Mouse (Mus musculus) myocyte (in vitro differentiated cells): Measurements from ENCODE around the gene Stat5a.

Source experiments
- CEBPB ChIP-seq: IDR thresholded peaks from 2 replicates; pipeline ENCODE4 v1.6.1; 2011; ENCODE audit warnings: mild to moderate bottlenecking, moderate library complexity; ENCODE audit not compliant: poor library complexity, insufficient read depth, severe bottlenecking
- E2F4 ChIP-seq: IDR thresholded peaks from one replicate; pipeline ENCODE4 v1.6.1; 2011; ENCODE audit warnings: mild to moderate bottlenecking, control low read depth, moderate library complexity; ENCODE audit not compliant: insufficient read depth
- POLR2A ChIP-seq: IDR thresholded peaks from one replicate; pipeline ENCODE4 v1.6.1; 2011; ENCODE audit warnings: low read depth, mild to moderate bottlenecking, control low read depth, moderate library complexity; ENCODE audit not compliant: insufficient read length
- TCF12 ChIP-seq: IDR thresholded peaks from one replicate; pipeline ENCODE4 v1.6.1; 2011; ENCODE audit warnings: mild to moderate bottlenecking, control low read depth; ENCODE audit not compliant: poor library complexity, insufficient read depth, severe bottlenecking

- TF ChIP-seq POLR2A (no peak), E2F4 (no peak), TCF12 (no peak), CEBPB (no peak)
Observed at GRCm38 (mm10) chr11:100887236-100887635, 28.1 kb downstream of the Stat5a start.
